ENCODE assay signal across 8 mouse cellular contexts in genomic region chrX:13231243-13231642, GRCm38 (mm10). TPM values are rescaled to one million over a fixed set of nuclear protein-coding genes. Genes with fewer than 3 reads are reported as not detected.
DNase-seq lines count a peak whose midpoint lies in the region; ATAC-seq lines count a peak whose summit lies in the region.

No protein-coding gene starts in this region.

- H3K9me3 ChIP-seq in kidney, embryonic 15.5 days (replicated peaks) = no peaks in the 10 kb centered on the region
- no peaks in the 10 kb centered on the region for H3K9me3 ChIP-seq in forebrain, embryonic 11.5 days (ENCODE audit: control insufficient read depth, low read length)
- H3K9me3 ChIP-seq in limb, embryonic 10.5 days (replicated peaks) = no peaks in the 10 kb centered on the region
- no peaks in the 10 kb centered on the region for H3K9me3 ChIP-seq in neural tube, embryonic 12.5 days

- 0 out of 2 replicates have a peak, but pooled peaks cover 4% of the 10 kb centered on the region for H3K4me1 ChIP-seq in kidney, embryonic 15.5 days
- no peaks in the 10 kb centered on the region for H3K4me1 ChIP-seq in forebrain, embryonic 11.5 days (replicated peaks; ENCODE audit: control insufficient read depth, insufficient read depth, low read length)
- peaks cover 9% of the 10 kb centered on the region for H3K4me1 ChIP-seq in limb, embryonic 10.5 days
- 0 out of 2 replicates have a peak, but pooled peaks cover 3% of the 10 kb centered on the region for H3K4me1 ChIP-seq in neural tube, embryonic 12.5 days

- peak overlapping the region; percentile 58 for H3K4me2 ChIP-seq in kidney, embryonic 15.5 days
- H3K4me2 ChIP-seq in forebrain, embryonic 11.5 days (ENCODE audit: low read depth, low read length, severe bottlenecking) = peak overlapping the region; percentile 28; the same call in 1 of the 2 replicates
- peak overlapping the region; percentile 39 for H3K4me2 ChIP-seq in neural tube, embryonic 12.5 days (replicated peaks)

- peak overlapping the region; percentile 42 for H3K4me3 ChIP-seq in kidney, embryonic 15.5 days (replicated peaks)
- no peak overlapping the region for H3K4me3 ChIP-seq in forebrain, embryonic 11.5 days (ENCODE audit: low read depth, low read length)
- peak overlapping the region; percentile 35 for H3K4me3 ChIP-seq in limb, embryonic 10.5 days
- no peak overlapping the region for H3K4me3 ChIP-seq in neural tube, embryonic 12.5 days

- DNase-seq in kidney, adult 11 months = no peak
- no peak for DNase-seq in forebrain, embryonic 11.5 days (ENCODE audit: low spot score)
- DNase-seq in limb, embryonic 10.5 days (ENCODE audit: low spot score) = no peak
- no peak for DNase-seq in T-cell, adult 2 months (ENCODE audit: low spot score)
- no peak for DNase-seq in gastrocnemius, postnatal 4 days (ENCODE audit: low spot score in 2 of 2)
- DNase-seq in layer of hippocampus, adult 9-10 months (ENCODE audit: low spot score) = no peak

- no peak for ATAC-seq in kidney, embryonic 15.5 days (replicated peaks; ENCODE audit: low FRiP score)
- ATAC-seq in forebrain, embryonic 11.5 days (replicated peaks; ENCODE audit: low FRiP score) = peak; percentile 17
- peak; percentile 33 for ATAC-seq in neural tube, embryonic 12.5 days (ENCODE audit: low FRiP score, low read depth)

- 41% methylated on average over 9 of the region's 9 CpGs for WGBS in kidney, embryonic 15.5 days
- WGBS in forebrain, embryonic 11.5 days = 25% methylated on average over 9 of the region's 9 CpGs
- 35% methylated on average over 9 of the region's 9 CpGs for WGBS in limb, embryonic 10.5 days
- WGBS in neural tube, embryonic 12.5 days = 36% methylated on average over 9 of the region's 9 CpGs

- peaks cover 22% of the 10 kb centered on the region for H3K27me3 ChIP-seq in kidney, embryonic 15.5 days
- H3K27me3 ChIP-seq in forebrain, embryonic 11.5 days (ENCODE audit: control insufficient read depth, insufficient read depth, low read length) = no peaks in the 10 kb centered on the region; the same call in 1 of the 2 replicates
- H3K27me3 ChIP-seq in limb, embryonic 10.5 days (ENCODE audit: low read depth, poor library complexity, severe bottlenecking) = peaks cover 76% of the 10 kb centered on the region
- H3K27me3 ChIP-seq in neural tube, embryonic 12.5 days (replicated peaks) = no peaks in the 10 kb centered on the region

- H3K36me3 ChIP-seq in kidney, embryonic 15.5 days = no peaks in the 10 kb centered on the region
- no peaks in the 10 kb centered on the region for H3K36me3 ChIP-seq in forebrain, embryonic 11.5 days (ENCODE audit: control insufficient read depth, insufficient read depth, low read length)
- H3K36me3 ChIP-seq in limb, embryonic 10.5 days = no peaks in the 10 kb centered on the region
- H3K36me3 ChIP-seq in neural tube, embryonic 12.5 days = no peaks in the 10 kb centered on the region

- H3K9ac ChIP-seq in kidney, embryonic 15.5 days = 0 out of 2 replicates have a peak overlapping the region, but pooled peaks have one; percentile 26
- H3K9ac ChIP-seq in forebrain, embryonic 11.5 days (ENCODE audit: low read length) = peak overlapping the region; percentile 45
- no peak overlapping the region for H3K9ac ChIP-seq in neural tube, embryonic 12.5 days

- H3K27ac ChIP-seq in kidney, embryonic 15.5 days = peak overlapping the region; percentile 86
- H3K27ac ChIP-seq in forebrain, embryonic 11.5 days (ENCODE audit: low read depth, low read length) = peak overlapping the region; percentile 67
- peak overlapping the region; percentile 85 for H3K27ac ChIP-seq in limb, embryonic 10.5 days
- H3K27ac ChIP-seq in neural tube, embryonic 12.5 days = peak overlapping the region; percentile 53; the same call in 1 of the 2 replicates

RNA-seq across cellular contexts. Expression of gene Ddx3x, which starts 49.5 kb away (rescaled TPM):
- polyA plus RNA-seq in kidney, embryonic 15.5 days (2015; fragmentation: Nextera tagmentation; extraction: Ambion mirVana) = 130 and 133 TPM in 2 replicates
- polyA plus RNA-seq in forebrain, embryonic 11.5 days (2014; fragmentation: Nextera tagmentation; extraction: Ambion mirVana) = 193 and 198 TPM in 2 replicates
- 156 and 178 TPM in 2 replicates for polyA plus RNA-seq in limb, embryonic 10.5 days (2016; fragmentation: Nextera tagmentation; extraction: Ambion mirVana)
- 148 and 162 TPM in 2 replicates for polyA plus RNA-seq in neural tube, embryonic 12.5 days (2016; fragmentation: Nextera tagmentation; extraction: Ambion mirVana)
- 100 to 1,000 TPM; 126 to 144 TPM for total RNA-seq in gastrocnemius, postnatal 4 days (2021)

Comparison
In these comparisons a context has a peak if more than half of its experiments do, and no peak if none do; other contexts are left out.
1. H3K4me3 ChIP-seq: peak in kidney, embryonic 15.5 days (single experiment) and limb, embryonic 10.5 days (single experiment); none in forebrain, embryonic 11.5 days (single experiment) and neural tube, embryonic 12.5 days (single experiment).
2. Peak in every context shown above with its lines, with median percentiles within 50 percentile points of each other: H3K27ac ChIP-seq and H3K4me2 ChIP-seq.